Mouse (Mus musculus) lung, postnatal 0 days (tissue): ENCODE data around the gene Edn2. TPM values are rescaled to one million over a fixed set of nuclear protein-coding genes. Genes with fewer than 3 reads are reported as not detected.

ENCODE experiments used
- ATAC-seq: fragments of 200-750 bp; cut with Nextera tagmentation; 2 replicates; pipeline ENCODE4 v1.8.0; 2017; ENCODE audit warnings: moderate library complexity
- DNase-seq: peaks from one replicate; pipeline ENCODE4 v3.0.0-alpha.2; 2016; ENCODE audit warnings: low spot score
- H3K27ac ChIP-seq: fragments of 300-500 bp; sonication (generic); 2 replicates; pipeline ENCODE4 v1.5.1; 2014; ENCODE audit warnings: antibody characterized with exemption, mild to moderate bottlenecking, low read length, mixed read lengths
- H3K27me3 ChIP-seq: fragments of 300-500 bp; sonication (generic); replicated peaks from 2 replicates; pipeline ENCODE4 v1.6.1; 2014; ENCODE audit warnings: low read length, mixed read lengths; ENCODE audit not compliant: insufficient read depth
- H3K36me3 ChIP-seq: fragments of 300-500 bp; sonication (generic); 2 replicates; pipeline ENCODE4 v1.6.1; 2014; ENCODE audit warnings: low read length, mixed read lengths; ENCODE audit not compliant: insufficient read depth
- H3K4me1 ChIP-seq: fragments of 300-500 bp; sonication (generic); 2 replicates; pipeline ENCODE4 v1.6.1; 2014; ENCODE audit warnings: antibody characterized with exemption, low read depth, low read length, mixed read lengths; ENCODE audit not compliant: insufficient read depth
- H3K4me2 ChIP-seq: fragments of 300-500 bp; sonication (generic); replicated peaks from 2 replicates; pipeline ENCODE4 v1.6.1; 2014; ENCODE audit warnings: low read depth, mild to moderate bottlenecking, low read length, moderate library complexity, mixed read lengths
- H3K4me3 ChIP-seq: fragments of 300-500 bp; sonication (generic); 2 replicates; pipeline ENCODE4 v1.5.1; 2014; ENCODE audit warnings: low read depth, low read length
- H3K9ac ChIP-seq: fragments of 300-500 bp; sonication (generic); replicated peaks from 2 replicates; pipeline ENCODE4 v1.6.1; 2014; ENCODE audit warnings: low read depth, mild to moderate bottlenecking
- H3K9me3 ChIP-seq: fragments of 300-500 bp; sonication (generic); 2 replicates; pipeline ENCODE4 v1.6.1; 2016; ENCODE audit warnings: low read length, mixed read lengths
- CTCF ChIP-seq: IDR thresholded peaks from 2 replicates; pipeline ENCODE4 v1.5.1; 2016; ENCODE audit warnings: antibody characterized with exemption, mild to moderate bottlenecking
- EP300 ChIP-seq: IDR thresholded peaks from 2 replicates; pipeline ENCODE4 v1.6.1; 2016; ENCODE audit warnings: antibody characterized with exemption, mild to moderate bottlenecking, control low read depth
- WGBS: fragments of 180-500 bp; shearing (Covaris S2); extraction: QIAGEN DNeasy Blood & Tissue Kit; methylation state at CpG from one replicate; pipeline ENCODE4 v1.1.7; 2014; 5-methylcytosine and 5-hydroxymethylcytosine counted together
- polyA plus RNA-seq: library from polyadenylated mRNA; unstranded; fragments of >200 nt; fragmentation: Nextera tagmentation; extraction: Ambion mirVana; gene quantifications from 2 replicates; pipeline ENCODE4 v1.2.1, GENCODE M21; 2015

The Edn2 gene
- polyA plus RNA-seq, 1 experiment from 2014 or later, result 0.18 TPM

DNA sequence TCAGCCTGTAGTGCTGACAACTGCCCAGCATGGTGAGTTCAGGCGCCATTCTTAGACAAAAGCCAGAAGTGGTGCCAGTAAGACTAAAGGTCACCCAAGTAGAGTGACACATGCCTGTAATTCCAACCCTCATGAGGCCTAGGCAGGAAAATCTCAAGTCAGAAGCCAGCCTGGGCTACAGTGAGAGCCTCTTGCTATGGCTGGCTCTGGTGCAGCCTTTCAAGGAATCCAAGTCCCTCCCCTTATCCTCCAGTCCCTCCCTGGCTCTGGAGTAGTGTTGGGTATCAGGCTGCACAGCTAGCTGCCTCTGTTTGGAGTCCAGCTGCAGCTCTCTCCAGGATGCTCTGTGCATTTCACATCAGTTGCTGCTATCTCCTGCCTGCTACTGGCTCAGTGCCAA lies 19.2 kb upstream of the Edn2 start:
- no peaks in the 10 kb centered on the region for H3K36me3 ChIP-seq
- WGBS, result 77% methylated on average over 1 of the region's 1 CpGs
- H3K27ac ChIP-seq, result no peak overlapping the region
- H3K4me3 ChIP-seq, result no peak overlapping the region
- H3K4me1 ChIP-seq, result no peaks in the 10 kb centered on the region
- no peaks in the 10 kb centered on the region for H3K9me3 ChIP-seq
- DNase-seq (no peak), ATAC-seq (no peak)
- no peaks in the 10 kb centered on the region for H3K27me3 ChIP-seq
- TF ChIP-seq CTCF (no peak), EP300 (no peak)
- H3K9ac ChIP-seq, result no peak overlapping the region
- no peak overlapping the region for H3K4me2 ChIP-seq

DNA sequence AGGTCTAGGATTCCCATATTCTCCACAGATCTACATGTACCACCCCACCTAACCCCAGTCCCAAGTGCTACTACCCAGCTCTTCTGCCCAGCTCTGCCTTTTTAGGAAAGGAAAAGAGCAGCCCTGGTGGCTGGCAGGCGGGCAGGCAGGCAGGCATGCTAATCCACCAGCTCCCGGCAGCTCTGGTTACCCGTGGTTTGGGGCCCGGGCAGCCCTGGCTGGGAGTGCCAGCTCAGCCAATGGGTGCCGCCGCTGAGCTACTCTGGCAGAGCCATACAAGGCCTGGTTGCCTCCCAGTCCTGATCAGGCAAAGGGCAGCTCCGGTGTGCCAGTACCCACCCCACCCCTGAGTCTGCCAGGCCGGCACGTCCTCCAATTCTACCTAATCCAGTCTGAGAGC lies 18.1 kb upstream of the Edn2 start:
- 80% methylated on average over 9 of the region's 9 CpGs for WGBS
- Histone ChIP-seq H3K36me3 (no peaks in the 10 kb centered on the region), H3K4me1 (no peaks in the 10 kb centered on the region), H3K27me3 (no peaks in the 10 kb centered on the region), H3K4me2 (no peak overlapping the region), H3K4me3 (no peak overlapping the region), H3K27ac (no peak overlapping the region), H3K9me3 (no peaks in the 10 kb centered on the region), H3K9ac (no peak overlapping the region)
- ATAC-seq (no peak), DNase-seq (no peak)
- no peak for TF ChIP-seq CTCF
- no peak for TF ChIP-seq EP300

DNA sequence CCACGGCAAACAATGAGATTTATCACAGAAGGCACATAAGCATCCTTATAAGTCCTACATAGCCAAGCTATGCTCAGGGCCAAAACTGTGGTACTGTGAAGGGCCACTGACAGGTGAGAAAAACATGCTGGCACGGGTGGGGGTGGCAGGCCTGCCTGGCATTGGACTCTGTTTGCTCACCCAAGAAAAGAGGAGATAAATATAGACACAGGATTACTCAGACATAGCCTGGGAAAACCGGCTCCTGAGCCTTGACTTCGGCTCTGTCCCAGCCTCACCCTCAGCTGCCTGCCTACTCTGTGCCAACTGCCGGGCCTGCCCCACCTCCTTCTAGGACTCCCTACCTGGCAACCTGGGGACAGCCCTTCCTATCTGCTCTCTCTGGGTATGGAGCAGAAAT lies 16.7 kb upstream of the Edn2 start:
- Histone ChIP-seq H3K4me1 (no peaks in the 10 kb centered on the region), H3K27ac (no peak overlapping the region), H3K4me3 (no peak overlapping the region), H3K9me3 (no peaks in the 10 kb centered on the region), H3K4me2 (no peak overlapping the region), H3K27me3 (no peaks in the 10 kb centered on the region), H3K9ac (no peak overlapping the region), H3K36me3 (no peaks in the 10 kb centered on the region)
- TF ChIP-seq CTCF, result no peak
- peak; percentile 9; the same call in 1 of the 2 replicates for TF ChIP-seq EP300
- peak; percentile 13 for ATAC-seq
- 44% methylated on average over 5 of the region's 5 CpGs for WGBS
- peak; percentile 61 for DNase-seq

DNA sequence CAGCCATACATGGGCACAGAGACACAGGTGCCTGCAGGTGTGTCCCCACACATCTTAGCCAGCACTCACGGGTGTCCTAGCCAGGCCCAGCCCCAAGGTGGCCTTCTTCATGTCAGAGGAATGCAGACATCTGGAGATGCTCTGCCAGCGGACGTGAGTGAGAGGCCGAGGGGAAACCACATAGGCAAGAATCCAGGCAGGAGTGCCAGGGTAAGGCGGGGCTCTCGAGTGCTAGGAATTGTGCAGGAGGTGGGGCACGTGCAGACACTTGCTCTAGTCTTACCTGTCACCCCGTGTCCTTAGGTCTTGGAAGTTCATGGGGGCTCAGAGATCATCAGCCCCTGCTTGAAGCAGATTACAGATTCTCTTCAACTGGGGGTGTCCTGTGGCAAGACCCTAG lies 15.1 kb upstream of the Edn2 start:
- H3K36me3 ChIP-seq, result no peaks in the 10 kb centered on the region
- ATAC-seq (peak; percentile 23), DNase-seq (peak; percentile 53)
- H3K27me3 ChIP-seq, result no peaks in the 10 kb centered on the region
- H3K9me3 ChIP-seq, result no peaks in the 10 kb centered on the region
- TF ChIP-seq EP300, result no peak
- no peak for TF ChIP-seq CTCF
- no peak overlapping the region for H3K4me3 ChIP-seq
- H3K9ac ChIP-seq, result no peak overlapping the region
- no peaks in the 10 kb centered on the region for H3K4me1 ChIP-seq
- 48% methylated on average over 8 of the region's 8 CpGs for WGBS
- no peak overlapping the region for H3K4me2 ChIP-seq
- no peak overlapping the region for H3K27ac ChIP-seq

DNA sequence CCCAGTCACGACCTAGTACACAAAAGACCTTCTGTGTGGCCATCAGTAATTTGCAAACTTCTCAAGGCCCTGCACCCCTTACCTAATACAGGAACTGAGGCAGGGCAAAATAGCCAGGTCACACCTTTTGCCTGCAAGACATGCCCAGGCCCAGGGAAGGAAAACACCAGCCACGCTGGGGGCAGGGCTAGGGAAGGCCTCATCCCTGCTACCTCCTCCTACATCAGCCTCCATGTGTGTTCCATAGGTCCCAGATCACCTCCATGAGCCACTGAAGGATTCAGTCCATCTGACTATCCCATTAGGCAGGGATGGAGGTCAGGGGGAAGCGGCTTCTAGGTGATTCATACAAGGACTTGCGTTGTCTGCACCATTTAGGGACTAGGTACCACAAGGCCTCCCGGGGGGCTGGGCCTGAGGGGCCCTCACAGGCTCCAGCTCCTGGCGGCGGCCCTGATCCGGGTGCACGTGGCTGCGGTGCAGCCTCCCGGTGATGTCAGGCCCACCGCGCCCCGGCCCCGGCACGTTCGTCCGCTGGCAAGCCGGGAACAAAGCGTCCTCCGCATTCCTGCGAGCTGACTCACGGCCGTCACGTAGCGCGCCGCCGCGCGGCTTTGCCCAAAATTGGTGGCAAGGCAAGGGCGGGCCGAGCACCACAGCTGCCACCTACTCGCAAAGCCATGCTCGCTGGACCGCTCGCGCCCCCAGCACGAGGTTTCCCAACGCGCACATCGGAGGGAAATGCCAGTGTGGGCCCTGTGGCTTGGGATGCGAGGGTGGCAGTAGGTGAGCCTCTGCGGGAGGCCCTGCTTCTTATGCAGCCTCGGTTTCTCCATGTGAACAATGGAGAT lies 12.5 kb upstream of the Edn2 start:
- Histone ChIP-seq H3K4me2 (peak overlapping the region; percentile 36), H3K4me1 (no peaks in the 10 kb centered on the region), H3K36me3 (no peaks in the 10 kb centered on the region), H3K4me3 (no peak overlapping the region), H3K9me3 (no peaks in the 10 kb centered on the region), H3K27ac (no peak overlapping the region), H3K27me3 (no peaks in the 10 kb centered on the region), H3K9ac (no peak overlapping the region)
- ATAC-seq (peak; percentile 91), DNase-seq (peak; percentile 94)
- WGBS, result 9% methylated on average over 26 of the region's 45 CpGs
- TF ChIP-seq CTCF (peak; percentile 50), EP300 (peak; percentile 69; the same call in 1 of the 2 replicates)

DNA sequence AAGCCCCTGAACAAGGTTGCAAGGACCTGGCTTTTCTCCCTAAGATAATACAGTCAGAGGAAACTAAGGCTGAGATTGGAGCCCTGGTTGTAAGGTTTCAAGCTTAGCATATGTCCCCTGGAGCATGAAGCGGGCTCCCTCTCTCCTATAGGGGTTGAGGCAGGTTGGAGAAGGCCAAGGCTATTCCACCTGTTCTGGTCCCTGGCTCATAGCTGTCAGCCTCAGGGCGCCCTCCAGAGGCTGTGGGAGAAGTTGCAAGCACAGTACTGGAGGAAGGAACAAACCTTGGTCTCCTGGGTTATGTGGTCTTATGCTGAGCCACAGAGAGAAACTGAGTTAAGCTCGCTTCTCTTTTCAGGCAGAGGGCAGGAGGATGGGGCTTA lies 11.9 kb upstream of the Edn2 start:
- TF ChIP-seq CTCF (peak; percentile 77), EP300 (no peak)
- Histone ChIP-seq H3K27ac (no peak overlapping the region), H3K4me2 (peak overlapping the region; percentile 36), H3K36me3 (no peaks in the 10 kb centered on the region), H3K27me3 (no peaks in the 10 kb centered on the region), H3K4me1 (no peaks in the 10 kb centered on the region), H3K9ac (no peak overlapping the region), H3K9me3 (no peaks in the 10 kb centered on the region), H3K4me3 (no peak overlapping the region)
- DNase-seq, result peak; percentile 53
- WGBS, result 45% methylated on average over 3 of the region's 3 CpGs
- ATAC-seq, result peak; percentile 51
